Mouse (Mus musculus) testis, adult 2 months (tissue): ENCODE data around the gene Elmo1.

ENCODE experiments used
- CTCF ChIP-seq: fragments of 200-500 bp; IDR thresholded peaks from 2 replicates; pipeline ENCODE4 v1.5.1; 2012; ENCODE audit warnings: low read depth, mild to moderate bottlenecking, inconsistent platforms, low read length, moderate library complexity; ENCODE audit not compliant: control insufficient read depth, insufficient read depth, insufficient replicate concordance
- POLR2A ChIP-seq: fragments of 200-500 bp; IDR thresholded peaks from 2 replicates; pipeline ENCODE4 v1.6.1; 2012; ENCODE audit warnings: low read depth, mild to moderate bottlenecking, inconsistent platforms, low read length, moderate library complexity; ENCODE audit not compliant: control insufficient read depth

DNA sequence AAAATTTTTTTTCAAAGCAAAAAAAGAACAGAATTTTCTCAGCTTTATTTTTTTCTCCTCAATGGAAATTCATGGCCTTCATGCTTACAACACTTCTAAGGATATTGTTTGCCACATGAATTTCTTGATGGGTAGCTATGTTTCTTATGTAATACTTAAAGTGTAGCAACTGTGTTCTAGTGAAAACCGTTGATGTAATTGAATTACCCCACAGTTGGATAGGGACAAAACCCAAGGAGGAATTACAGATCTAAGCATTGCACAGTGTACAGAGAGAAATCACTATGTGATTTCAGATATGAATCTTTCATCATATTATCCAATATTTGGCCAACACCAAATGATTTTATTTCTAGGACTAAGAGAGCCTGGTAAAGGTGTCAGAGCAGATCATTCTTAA lies 259.4 kb downstream of the Elmo1 start:
- TF ChIP-seq POLR2A, result no peak
- no peak for TF ChIP-seq CTCF
